Mouse (Mus musculus) liver, adult 2 months (tissue): ENCODE measurements around the gene Gm5065.

Source experiments
- CTCF ChIP-seq: fragments of 200-500 bp; IDR thresholded peaks from 2 replicates; pipeline ENCODE4 v1.5.1; 2011; ENCODE audit warnings: low read depth, low read length, control low read depth
- POLR2A ChIP-seq: fragments of 200-500 bp; IDR thresholded peaks from 2 replicates; pipeline ENCODE4 v1.6.1; 2011; ENCODE audit warnings: low read length, control low read depth; ENCODE audit not compliant: insufficient read depth; ENCODE audit errors: extremely low read depth

GRCm38 (mm10) chr7:5350237-5350636 lies at the start of gene Gm5065:
- no peak for TF ChIP-seq POLR2A
- TF ChIP-seq CTCF = no peak
